ENCODE assay signal across 8 mouse cellular contexts in the genomic region with DNA sequence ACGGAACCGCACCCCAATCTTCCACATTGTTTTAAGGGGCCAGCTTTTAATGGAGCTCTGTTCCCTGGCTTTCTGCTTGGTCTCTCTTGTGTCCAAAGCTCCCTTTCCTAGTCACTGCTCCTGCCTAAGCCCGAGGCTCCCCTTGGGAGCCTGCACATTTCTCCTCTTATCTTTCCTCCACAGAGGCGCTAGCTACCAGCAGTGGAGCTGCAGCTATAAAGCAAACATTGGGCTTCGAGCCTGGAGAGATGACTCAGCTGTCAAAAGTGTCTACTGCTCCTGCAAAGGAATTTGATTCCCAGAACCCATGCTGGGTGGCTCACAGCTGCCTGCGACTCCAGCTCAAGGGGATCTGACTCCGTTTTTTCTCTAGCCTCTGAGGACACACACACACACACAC. TPM values are rescaled to one million over a fixed set of nuclear protein-coding genes. Genes with fewer than 3 reads are reported as not detected.
DNase-seq lines count a peak whose midpoint lies in the region; ATAC-seq and TF ChIP-seq lines count a peak whose summit lies in the region.

No protein-coding gene starts in this region.

- H3K4me1 ChIP-seq in liver, postnatal 0 days (ENCODE audit: insufficient read depth) = 0 out of 2 replicates have a peak, but pooled peaks cover 2% of the 10 kb centered on the region
- H3K4me1 ChIP-seq in embryonic facial prominence, embryonic 14.5 days (ENCODE audit: control insufficient read depth, insufficient read depth, low read length) = no peaks in the 10 kb centered on the region; the same call in 1 of the 2 replicates
- peaks cover 12 to 14% of the 10 kb centered on the region in 2 experiments for H3K4me1 ChIP-seq in heart, embryonic 14.5 days (ENCODE audit: control insufficient read depth in 2 of 2, insufficient read depth in 2 of 2, low read length in 2 of 2)
- H3K4me1 ChIP-seq in thymus, adult 2 months (replicated peaks; ENCODE audit: control insufficient read depth, insufficient read depth, low read length) = no peaks in the 10 kb centered on the region

- no peak for TF ChIP-seq EP300 in liver, postnatal 0 days (IDR thresholded peaks at IDR 0.05; ENCODE audit: low read depth)

- TF ChIP-seq POLR2A in thymus, adult 2 months (IDR thresholded peaks at IDR 0.05; ENCODE audit: control insufficient read depth, extremely low read depth, insufficient read depth, low read length, poor library complexity) = no peak

- no peak overlapping the region for H3K4me3 ChIP-seq in liver, postnatal 0 days (ENCODE audit: low read depth, low read length)
- H3K4me3 ChIP-seq in embryonic facial prominence, embryonic 14.5 days (ENCODE audit: low read depth, low read length) = no peak overlapping the region
- H3K4me3 ChIP-seq in heart, embryonic 14.5 days (ENCODE audit: control insufficient read depth in 1 of 2, insufficient read depth in 1 of 2, low read depth in 1 of 2, low read length in 2 of 2) = no peak overlapping the region
- no peak overlapping the region for H3K4me3 ChIP-seq in left cerebral cortex, adult 2 months
- no peak overlapping the region for H3K4me3 ChIP-seq in thymus, adult 2 months (ENCODE audit: control insufficient read depth, insufficient read depth, low read length)

- DNase-seq in liver = peak; percentile 20
- no peak for DNase-seq in liver, postnatal 0 days
- DNase-seq in embryonic facial prominence, embryonic 14.5 days (ENCODE audit: low spot score) = peak; percentile 83
- peak; percentile 52 to 59 for DNase-seq in left cerebral cortex, adult 2 months (ENCODE audit: extremely low spot score in 1 of 2, low spot score in 2 of 2)
- peak; percentile 15 for DNase-seq in right cerebral cortex, postnatal 4 days
- DNase-seq in thymus, adult 2 months = no peak

- no peak overlapping the region for H3K4me2 ChIP-seq in liver, postnatal 0 days (ENCODE audit: low read depth, low read length)
- H3K4me2 ChIP-seq in embryonic facial prominence, embryonic 14.5 days (ENCODE audit: low read depth, low read length) = no peak overlapping the region
- peak overlapping the region; percentile 12; the same call in 1 of the 2 replicates for H3K4me2 ChIP-seq in heart, embryonic 14.5 days (ENCODE audit: low read length)

- H3K9ac ChIP-seq in liver, postnatal 0 days (replicated peaks) = no peak overlapping the region
- no peak overlapping the region for H3K9ac ChIP-seq in embryonic facial prominence, embryonic 14.5 days (ENCODE audit: low read depth, low read length)
- H3K9ac ChIP-seq in heart, embryonic 14.5 days (ENCODE audit: low read length) = no peak overlapping the region

- no peaks in the 10 kb centered on the region for H3K36me3 ChIP-seq in liver, postnatal 0 days (replicated peaks; ENCODE audit: insufficient read depth, low read length)
- H3K36me3 ChIP-seq in embryonic facial prominence, embryonic 14.5 days (ENCODE audit: control insufficient read depth, insufficient read depth, low read length) = no peaks in the 10 kb centered on the region
- no peaks in the 10 kb centered on the region for H3K36me3 ChIP-seq in heart, embryonic 14.5 days (ENCODE audit: control insufficient read depth, insufficient read depth, low read length)
- no peaks in the 10 kb centered on the region for H3K36me3 ChIP-seq in thymus, adult 2 months (ENCODE audit: control insufficient read depth, insufficient read depth, low read length)

- TF ChIP-seq CTCF in liver, postnatal 0 days (IDR thresholded peaks at IDR 0.05; ENCODE audit: low read depth) = no peak
- peak; percentile 18 for TF ChIP-seq CTCF in left cerebral cortex, adult 2 months (IDR thresholded peaks at IDR 0.05)
- TF ChIP-seq CTCF in thymus, adult 2 months (IDR thresholded peaks at IDR 0.05; ENCODE audit: borderline replicate concordance, control insufficient read depth, extremely low read depth, insufficient read depth, low read length, poor library complexity) = no peak

- no peaks in the 10 kb centered on the region for H3K27me3 ChIP-seq in liver, postnatal 0 days (ENCODE audit: insufficient read depth, low read length)
- no peaks in the 10 kb centered on the region for H3K27me3 ChIP-seq in embryonic facial prominence, embryonic 14.5 days (replicated peaks; ENCODE audit: control insufficient read depth, insufficient read depth, low read length)
- no peaks in the 10 kb centered on the region for H3K27me3 ChIP-seq in heart, embryonic 14.5 days (ENCODE audit: control insufficient read depth, insufficient read depth, low read length)
- no peaks in the 10 kb centered on the region for H3K27me3 ChIP-seq in thymus, adult 2 months (ENCODE audit: control insufficient read depth, insufficient read depth, low read length)

- intact Hi-C loops in left cerebral cortex, adult 2 months (cut with DNase I) = no loop called here

- no peak overlapping the region for H3K27ac ChIP-seq in liver, postnatal 0 days (ENCODE audit: low read depth)
- no peak overlapping the region; the same call in 1 of the 2 replicates for H3K27ac ChIP-seq in embryonic facial prominence, embryonic 14.5 days (replicated peaks; ENCODE audit: low read depth, low read length)
- peak overlapping the region; percentile 79 to 81 for H3K27ac ChIP-seq in heart, embryonic 14.5 days (replicated peaks in 1 of 2; ENCODE audit: control insufficient read depth in 1 of 2, insufficient read depth in 1 of 2, low read depth in 2 of 2, low read length in 2 of 2)
- H3K27ac ChIP-seq in left cerebral cortex, adult 2 months = no peak overlapping the region
- H3K27ac ChIP-seq in thymus, adult 2 months (ENCODE audit: control insufficient read depth, insufficient read depth, low read length) = no peak overlapping the region

- no peaks in the 10 kb centered on the region for H3K9me3 ChIP-seq in liver, postnatal 0 days (ENCODE audit: low read length)
- H3K9me3 ChIP-seq in embryonic facial prominence, embryonic 14.5 days (ENCODE audit: control insufficient read depth, low read length) = 0 out of 2 replicates have a peak, but pooled peaks cover 4% of the 10 kb centered on the region
- H3K9me3 ChIP-seq in heart, embryonic 14.5 days (ENCODE audit: control insufficient read depth, low read length) = 0 out of 2 replicates have a peak, but pooled peaks cover 2% of the 10 kb centered on the region

- WGBS in liver, postnatal 0 days (ENCODE audit: insufficient replicate concordance) = 49% methylated on average over 7 of the region's 7 CpGs
- 43% methylated on average over 7 of the region's 7 CpGs for WGBS in embryonic facial prominence, embryonic 14.5 days
- WGBS in heart, embryonic 14.5 days = 17% methylated on average over 7 of the region's 7 CpGs
- 75% methylated on average over 7 of the region's 7 CpGs for WGBS in thymus, adult 2 months

- no peak for ATAC-seq in liver, postnatal 0 days
- no peak for ATAC-seq in embryonic facial prominence, embryonic 14.5 days (ENCODE audit: low read depth)
- ATAC-seq in heart, embryonic 14.5 days (ENCODE audit: insufficient number of reproducible peaks, insufficient read depth, low FRiP score, low read depth) = peak; percentile 78
- ATAC-seq in cerebellum, adult (ENCODE audit: insufficient number of reproducible peaks, low FRiP score, low TSS enrichment) = no peak

RNA-seq across cellular contexts. Expression of gene Plbd1, which starts 10.7 kb away (rescaled TPM):
- 30.7 and 31.3 TPM in 2 replicates for polyA plus RNA-seq in liver, postnatal 0 days (2015; fragmentation: Nextera tagmentation; extraction: Ambion mirVana)
- polyA plus RNA-seq in embryonic facial prominence, embryonic 14.5 days (2014; fragmentation: Nextera tagmentation; extraction: Ambion mirVana) = 12.1 and 12.4 TPM in 2 replicates
- 6.6 and 7.6 TPM in 2 replicates for polyA plus RNA-seq in heart, embryonic 14.5 days (2014; fragmentation: Nextera tagmentation; extraction: Ambion mirVana)
- under 1 TPM in 1 of 2 experiments, not detected in 1; 0.45 TPM for total RNA-seq in left cerebral cortex, adult 2 months (2021)
- polyA plus RNA-seq in thymus, adult 2 months (2012; rRNA removed) = 31.4 and 37.1 TPM in 2 replicates

Comparison
In these comparisons a context has a peak if more than half of its experiments do, and no peak if none do; other contexts are left out.
1. DNase-seq: peak in liver (single experiment), embryonic facial prominence, embryonic 14.5 days (single experiment), left cerebral cortex, adult 2 months (2 of 2) and right cerebral cortex, postnatal 4 days (single experiment); none in liver, postnatal 0 days (single experiment) and thymus, adult 2 months (single experiment).
2. H3K27ac ChIP-seq: peak in heart, embryonic 14.5 days (2 of 2); none in liver, postnatal 0 days (single experiment), embryonic facial prominence, embryonic 14.5 days (single experiment), left cerebral cortex, adult 2 months (single experiment) and thymus, adult 2 months (single experiment).